Mouse (Mus musculus) CD4-positive, CD25-positive, alpha-beta regulatory T cell (primary cell): Measurements from ENCODE around the gene Nufip2. TPM values are rescaled to one million over a fixed set of nuclear protein-coding genes. Genes with fewer than 3 reads are reported as not detected.

ENCODE experiments used
- polyA plus RNA-seq: library from polyadenylated mRNA; unstranded; fragments of 100-300 nt; shearing (Covaris generic); gene quantifications from one replicate; pipeline ENCODE4 v1.2.1, GENCODE M21; 2017

The Nufip2 gene
- 49.7 TPM for polyA plus RNA-seq

DNA sequence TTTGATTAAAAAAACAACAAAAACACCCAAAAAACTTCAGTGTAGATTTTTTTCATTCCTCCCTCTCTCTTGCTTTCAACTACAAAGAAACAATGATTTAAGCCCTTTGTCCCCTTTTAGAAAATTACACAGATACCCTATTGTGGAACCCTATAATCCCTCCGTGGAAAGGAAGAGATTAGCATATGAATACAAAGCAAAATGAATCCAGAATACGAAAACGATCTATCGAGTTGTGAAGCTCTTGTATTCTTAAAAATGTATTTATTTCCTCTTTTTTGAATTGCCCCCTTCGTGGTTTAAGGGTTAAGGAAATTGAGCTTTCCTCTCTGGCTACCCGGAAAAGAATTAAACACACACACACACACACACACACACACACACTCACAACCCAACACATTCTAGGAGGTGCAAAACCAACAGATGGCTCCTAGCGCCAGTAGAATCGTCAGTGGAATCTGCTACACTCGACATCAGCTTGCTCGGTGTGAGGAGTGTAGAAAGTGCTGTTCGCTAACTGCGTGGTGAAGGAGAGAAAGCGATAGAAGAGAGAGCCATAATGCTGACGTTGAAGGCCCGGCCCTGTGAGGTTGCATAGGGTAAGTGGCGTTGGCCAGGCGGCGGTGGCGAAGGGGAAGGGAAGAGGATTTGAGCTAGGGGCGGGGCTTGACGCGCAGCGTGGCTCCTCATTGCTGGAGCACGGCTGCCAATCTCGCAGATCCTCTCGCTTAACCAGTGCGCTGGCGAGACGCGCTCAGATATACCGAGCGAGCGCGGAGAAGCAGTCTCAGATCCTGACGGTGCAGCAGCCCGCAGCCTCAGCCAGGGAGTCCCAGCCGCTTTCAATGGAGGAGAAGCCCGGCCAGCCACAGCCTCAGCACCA is at the start of gene Nufip2:
Nufip2 (plus strand) TSS at position 773 of the 883 bp plus-strand sequence.

DNA sequence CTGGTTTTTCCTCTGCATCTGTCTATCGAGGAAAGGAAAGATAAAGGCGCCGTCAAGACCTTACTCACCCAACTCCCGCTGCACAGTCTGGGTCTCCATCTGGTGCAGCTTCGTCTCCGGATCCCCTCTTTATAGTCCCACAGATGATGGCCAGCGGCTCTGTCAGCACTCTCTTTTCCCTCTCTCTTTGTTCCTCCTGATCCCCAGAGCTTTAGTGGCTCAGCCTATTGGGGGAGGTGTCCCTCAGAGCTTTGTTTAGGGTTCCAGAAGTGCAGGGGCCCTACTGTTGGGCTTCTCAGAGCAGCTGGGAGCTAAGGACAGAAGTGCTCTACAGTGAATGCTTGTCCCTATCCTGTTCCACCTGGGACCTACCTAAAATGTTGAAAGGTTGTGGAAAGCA is 39.2 kb downstream of the Nufip2 start, which contains the start of gene Cryba1:
Cryba1 (minus strand) TSS at position 101 of the 400 bp plus-strand sequence.

DNA sequence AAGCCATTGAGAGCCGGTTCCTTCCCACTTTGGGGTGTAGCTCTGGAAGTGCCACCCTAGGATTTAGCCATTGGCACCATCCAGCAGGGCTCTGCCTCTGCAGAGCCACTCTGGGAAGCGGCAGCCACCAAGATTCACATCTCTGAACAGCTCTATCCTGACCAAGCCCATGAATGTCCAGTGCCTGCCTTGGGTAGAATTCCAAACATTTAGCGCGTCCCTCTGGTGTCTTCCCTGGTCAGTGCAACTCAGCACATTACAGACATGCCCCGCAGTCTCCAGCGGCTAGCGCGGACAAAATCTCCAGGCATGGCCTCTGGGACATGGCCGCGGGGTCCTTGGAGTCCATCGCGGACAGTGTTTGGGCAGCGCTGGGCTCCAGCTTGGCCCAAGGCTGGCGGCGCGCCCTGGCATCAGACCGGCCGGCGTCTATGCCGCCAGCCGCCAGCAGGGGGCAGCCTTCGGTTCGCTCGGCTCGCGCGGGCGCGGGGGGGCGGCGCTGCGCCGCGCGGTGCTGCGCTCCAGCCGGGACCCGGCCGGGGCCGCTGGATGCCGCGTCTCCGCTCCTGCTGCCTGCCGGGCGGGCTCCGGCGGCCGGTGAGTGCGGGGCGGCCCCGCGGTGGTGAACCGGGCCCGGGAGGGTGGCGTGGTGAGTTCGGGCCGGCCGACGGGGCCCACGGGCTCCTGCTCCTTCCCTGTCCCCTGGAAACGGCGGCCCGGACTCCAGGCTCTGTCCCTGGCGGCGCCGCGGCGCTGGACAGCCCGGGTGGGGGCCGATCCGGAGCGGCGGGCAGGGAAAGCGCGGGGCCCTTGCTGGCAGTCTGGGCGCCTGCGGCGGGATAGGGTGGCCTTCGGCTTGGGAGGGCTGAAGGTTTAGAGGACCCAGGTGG is 77.1 kb downstream of the Nufip2 start, which contains the start of gene Myo18a:
Myo18a (plus strand) TSS at position 464 of the 890 bp plus-strand sequence.

DNA sequence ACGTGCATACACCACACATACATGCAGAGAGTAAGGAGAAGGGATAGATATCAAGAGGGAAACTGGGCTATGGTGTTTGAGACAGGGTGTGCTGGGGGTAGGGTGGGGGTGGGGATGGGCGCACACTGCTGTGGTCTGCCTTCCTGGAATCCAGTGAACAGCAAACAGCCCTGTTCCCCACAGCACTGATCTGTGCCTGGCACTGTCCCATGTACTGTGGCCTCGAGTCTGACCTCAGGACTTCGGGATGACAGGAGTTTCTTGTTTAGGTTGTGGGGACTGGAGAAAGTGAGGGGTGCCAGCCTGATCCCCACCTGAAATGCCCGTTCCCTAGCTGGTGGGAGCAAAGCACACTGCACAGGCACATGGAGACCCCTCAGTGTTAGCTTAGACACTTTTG is 101.8 kb downstream of the Nufip2 start, which contains the start of gene Gm10277:
Gm10277 (minus strand) TSS at position 41 of the 400 bp plus-strand sequence.

Other genes with a start within 250 kb of the Nufip2 start
- gene Coro6, start 223.7 kb upstream of the Nufip2 start, polyA plus RNA-seq, result not detected
- 10.6 TPM for gene Ankrd13b, start 196.5 kb upstream of the Nufip2 start, polyA plus RNA-seq
- gene Git1, start 192.6 kb upstream of the Nufip2 start, polyA plus RNA-seq, result 49.0 TPM
- gene Abhd15, start 171.0 kb upstream of the Nufip2 start, polyA plus RNA-seq, result 0.96 TPM
- gene Trp53i13, start 170.2 kb upstream of the Nufip2 start, polyA plus RNA-seq, result 24.6 TPM
- gene Gm10392, start 167.0 kb upstream of the Nufip2 start, polyA plus RNA-seq, result 0.39 TPM
- 9.7 TPM for gene Taok1, start 78.3 kb upstream of the Nufip2 start, polyA plus RNA-seq
- 0.17 TPM for gene Cryba1, start 39.1 kb downstream of the Nufip2 start, polyA plus RNA-seq
- 63.1 TPM for gene Myo18a, start 77.1 kb downstream of the Nufip2 start, polyA plus RNA-seq
- gene Gm10277, start 101.6 kb downstream of the Nufip2 start, polyA plus RNA-seq, result 0.41 TPM
- gene Pipox, start 207.9 kb downstream of the Nufip2 start, polyA plus RNA-seq, result 1.2 TPM
- not detected for gene Sez6, start 244.6 kb downstream of the Nufip2 start, polyA plus RNA-seq